Mouse (Mus musculus) limb, embryonic 10.5 days (tissue): ENCODE measurements around the gene Fam161b. TPM values are rescaled to one million over a fixed set of nuclear protein-coding genes. Genes with fewer than 3 reads are reported as not detected.
"Not testable (repeated sequence)": the region's sequence is repeated elsewhere in the genome, so short reads cannot be mapped to it uniquely, and the experiment has no call there.

Experiments
- DNase-seq: peaks from one replicate; pipeline ENCODE4 v3.0.0-alpha.2; 2017; ENCODE audit warnings: low spot score
- H3K27ac ChIP-seq: fragments of 300-500 bp; sonication (generic); 2 replicates; pipeline ENCODE4 v1.5.1; 2016; ENCODE audit warnings: mild to moderate bottlenecking
- H3K27me3 ChIP-seq: fragments of 300-500 bp; sonication (generic); 2 replicates; pipeline ENCODE4 v1.6.1; 2016; ENCODE audit warnings: low read depth, mild to moderate bottlenecking; ENCODE audit not compliant: poor library complexity, severe bottlenecking
- H3K36me3 ChIP-seq: fragments of 300-500 bp; sonication (generic); 2 replicates; pipeline ENCODE4 v1.6.1; 2016; ENCODE audit warnings: mild to moderate bottlenecking, moderate library complexity
- H3K4me1 ChIP-seq: fragments of 300-500 bp; sonication (generic); 2 replicates; pipeline ENCODE4 v1.6.1; 2016
- H3K4me3 ChIP-seq: fragments of 300-500 bp; sonication (generic); 2 replicates; pipeline ENCODE4 v1.5.1; 2016; ENCODE audit warnings: mild to moderate bottlenecking, moderate library complexity
- H3K9me3 ChIP-seq: fragments of 300-500 bp; sonication (generic); replicated peaks from 2 replicates; pipeline ENCODE4 v1.6.1; 2016; ENCODE audit warnings: mild to moderate bottlenecking
- WGBS: fragments of 180-500 bp; shearing (Covaris S2); methylation state at CpG from one replicate; pipeline ENCODE4 v1.1.7; 2016; 5-methylcytosine and 5-hydroxymethylcytosine counted together
- polyA plus RNA-seq: library from polyadenylated mRNA; unstranded; fragments of >200 nt; fragmentation: Nextera tagmentation; extraction: Ambion mirVana; gene quantifications from 2 replicates; pipeline ENCODE4 v1.2.1, GENCODE M21; 2016

The Fam161b gene
- polyA plus RNA-seq, 1 experiment from 2014 or later, result 3.7 TPM

- Histone ChIP-seq H3K4me3 (no peak overlapping the region), H3K9me3 (no peaks in the 10 kb centered on the region), H3K27me3 (no peaks in the 10 kb centered on the region), H3K4me1 (peaks cover 16% of the 10 kb centered on the region), H3K27ac (no peak overlapping the region), H3K36me3 (peaks cover 24% of the 10 kb centered on the region)
- DNase-seq, result no peak
- WGBS, result 84% methylated on average over 9 of the region's 9 CpGs
Measured at GRCm38 (mm10) chr12:84364291-84364690, 2.7 kb upstream of the Fam161b start.

DNA sequence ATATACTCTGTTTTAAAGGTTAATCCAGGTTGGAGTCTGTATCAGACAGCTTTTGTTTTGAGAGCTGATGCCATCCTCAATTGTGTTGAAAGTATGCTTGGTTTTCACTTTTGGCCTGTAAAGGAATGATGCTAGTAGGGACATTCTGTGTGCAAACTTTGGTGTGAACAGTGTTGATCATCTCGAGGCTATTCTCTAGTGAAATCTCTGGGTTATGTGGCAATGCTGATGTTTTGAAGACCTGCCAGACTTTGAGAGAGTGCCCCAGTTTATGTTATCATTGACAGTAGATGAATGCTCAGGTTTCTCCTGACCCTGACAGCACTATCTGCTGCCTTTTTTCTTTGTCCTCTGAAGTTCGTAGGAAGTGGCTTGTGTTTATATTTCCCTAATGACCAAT is 1.2 kb upstream of the Fam161b start:
- WGBS, result 53% methylated on average over 2 of the region's 2 CpGs
- H3K27me3 ChIP-seq, result no peaks in the 10 kb centered on the region
- H3K36me3 ChIP-seq, result peaks cover 10% of the 10 kb centered on the region
- no peak overlapping the region for H3K27ac ChIP-seq
- DNase-seq, result no peak
- peak overlapping the region; percentile 84 for H3K4me3 ChIP-seq
- peaks cover 16% of the 10 kb centered on the region for H3K4me1 ChIP-seq
- H3K9me3 ChIP-seq, result no peaks in the 10 kb centered on the region

DNA sequence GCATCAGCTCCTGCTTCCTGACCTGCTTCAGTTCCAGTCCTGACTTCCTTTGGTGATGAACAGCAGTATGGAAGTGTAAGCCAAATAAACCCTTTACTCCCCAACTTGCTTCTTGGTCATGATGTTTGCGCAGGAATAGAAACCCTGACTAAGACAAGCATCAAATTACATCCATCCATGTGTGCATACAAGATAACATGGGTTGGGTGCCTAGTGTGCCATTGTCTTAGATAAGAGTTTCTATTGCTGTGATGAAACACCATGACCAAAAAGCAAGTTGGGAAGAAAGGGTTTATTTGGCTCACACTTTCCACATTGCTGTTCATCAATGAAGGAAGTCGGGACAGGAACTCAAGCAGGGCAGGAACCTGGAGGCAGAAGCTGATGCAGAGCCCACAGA is 2.9 kb downstream of the Fam161b start:
- DNase-seq, H3K27me3 ChIP-seq, H3K4me3 ChIP-seq, H3K9me3 ChIP-seq, H3K27ac ChIP-seq: not testable (repeated sequence)
- peaks cover 12% of the 10 kb centered on the region; the same call in 1 of the 2 replicates for H3K36me3 ChIP-seq
- H3K4me1 ChIP-seq, result peaks cover 16% of the 10 kb centered on the region
- 82% methylated on average over 2 of the region's 2 CpGs for WGBS

DNA sequence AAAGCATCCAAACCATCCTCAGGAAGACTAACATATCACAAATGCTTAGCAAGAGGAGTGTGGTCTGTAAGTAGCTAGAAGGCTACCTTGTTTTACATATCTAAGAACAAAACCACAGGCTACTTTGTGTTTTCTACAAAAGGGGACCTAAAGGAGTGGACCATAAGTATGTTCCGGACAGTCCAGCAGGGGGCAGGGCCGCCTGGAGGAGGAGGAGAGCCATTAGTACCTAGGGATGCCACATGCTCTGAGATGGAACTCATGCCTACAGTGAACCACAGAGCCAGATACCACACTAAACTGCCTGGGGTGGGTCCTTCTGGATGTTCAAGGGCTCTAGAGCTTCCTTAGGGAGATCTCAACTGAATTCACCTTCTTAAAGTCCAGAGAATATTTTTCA is 14.4 kb downstream of the Fam161b start:
- Histone ChIP-seq H3K27me3 (no peaks in the 10 kb centered on the region), H3K27ac (no peak overlapping the region), H3K4me1 (no peaks in the 10 kb centered on the region), H3K9me3 (no peaks in the 10 kb centered on the region), H3K36me3 (peaks cover 58% of the 10 kb centered on the region), H3K4me3 (no peak overlapping the region)
- DNase-seq, result peak; percentile 39
- WGBS, result 51% methylated on average over 2 of the region's 2 CpGs

GRCm38 (mm10) chr12:84336963-84337625 is 24.5 kb downstream of the Fam161b start:
- Histone ChIP-seq H3K4me3 (no peak overlapping the region), H3K27ac (no peak overlapping the region), H3K9me3 (no peaks in the 10 kb centered on the region), H3K27me3 (no peaks in the 10 kb centered on the region), H3K4me1 (no peaks in the 10 kb centered on the region), H3K36me3 (peaks cover 100% of the 10 kb centered on the region)
- WGBS, result 93% methylated on average over 11 of the region's 11 CpGs
- no peak for DNase-seq

DNA sequence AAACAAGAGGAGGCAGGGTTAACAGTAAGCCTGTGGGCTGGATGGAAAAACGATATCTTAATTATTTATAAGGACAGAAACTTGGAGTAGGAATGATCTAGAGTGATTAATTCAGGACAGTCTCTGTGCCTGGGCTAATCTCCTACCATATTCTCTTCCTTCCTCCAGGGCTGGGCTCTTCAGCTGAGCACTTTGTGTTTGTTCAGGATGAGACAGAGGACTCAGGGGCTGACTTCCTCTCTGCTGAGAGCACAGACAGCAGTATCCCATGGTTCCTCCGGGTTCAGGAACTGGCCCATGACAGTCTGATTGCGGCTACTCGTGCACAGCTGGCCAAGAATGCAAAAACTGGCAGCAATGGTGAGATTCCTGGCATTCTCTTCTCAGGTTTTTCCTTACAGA is 34.5 kb downstream of the Fam161b start:
- Histone ChIP-seq H3K36me3 (peaks cover 87% of the 10 kb centered on the region), H3K4me1 (no peaks in the 10 kb centered on the region), H3K9me3 (no peaks in the 10 kb centered on the region), H3K27ac (no peak overlapping the region), H3K4me3 (no peak overlapping the region), H3K27me3 (no peaks in the 10 kb centered on the region)
- no peak for DNase-seq
- 85% methylated on average over 4 of the region's 4 CpGs for WGBS

DNA sequence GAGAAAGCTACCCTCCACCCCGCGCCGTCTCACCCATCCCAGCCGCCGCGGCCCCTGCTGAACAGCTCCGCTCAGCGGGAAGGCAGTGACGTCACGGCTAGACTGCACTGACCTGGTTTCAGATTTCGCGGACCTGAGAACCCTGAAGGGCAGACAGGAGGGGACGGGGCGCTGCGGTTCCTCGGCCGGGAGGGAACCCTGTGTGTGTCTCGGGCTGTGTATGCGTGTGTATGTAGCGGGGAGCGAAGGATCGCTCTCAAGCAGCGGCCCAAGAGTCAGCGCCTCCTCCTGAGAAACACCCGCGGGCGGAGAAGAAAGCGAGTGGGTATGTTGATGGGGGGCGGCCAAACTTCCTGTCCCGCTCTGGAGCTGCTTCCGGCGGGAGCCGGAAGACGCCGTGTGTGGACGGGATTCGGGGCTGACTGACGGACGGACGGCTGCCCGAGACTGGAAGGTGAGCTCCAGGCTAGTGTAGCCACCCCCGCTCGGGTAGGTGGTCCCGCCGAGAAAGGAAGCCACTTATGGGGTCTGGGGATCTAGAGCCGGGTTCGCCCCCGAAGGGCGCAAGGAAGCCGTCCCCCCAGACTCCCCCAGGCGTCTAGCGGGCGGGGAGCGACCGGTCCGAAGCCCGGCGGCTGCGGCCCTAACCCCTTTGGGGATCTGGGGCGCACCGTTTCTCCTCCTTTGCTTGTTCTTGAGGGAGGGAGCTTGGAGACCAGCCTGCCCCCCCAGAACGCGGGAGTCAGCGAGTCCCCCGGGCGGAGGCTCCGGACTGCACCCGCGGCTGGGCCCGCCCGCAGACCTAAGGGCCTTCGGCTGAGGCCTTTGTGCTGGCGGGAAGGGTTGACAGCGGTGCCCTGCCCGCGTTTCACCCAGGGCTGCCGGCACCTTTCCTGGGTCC is 44.7 kb downstream of the Fam161b start, which contains the start of gene Zfp410:
Gene Zfp410 (plus strand): TSS at position 132 of the 901 bp plus-strand sequence.
- under 1% methylated on average over 77 of the region's 77 CpGs for WGBS
- Histone ChIP-seq H3K4me1 (peaks cover 21% of the 10 kb centered on the region), H3K4me3 (peak within 1 kb of the TSS; percentile 83), H3K36me3 (peaks cover 6% of the 10 kb centered on the region; the same call in 1 of the 2 replicates), H3K27ac (peak within 1 kb of the TSS; percentile 92), H3K9me3 (no peaks in the 10 kb centered on the region), H3K27me3 (no peaks in the 10 kb centered on the region)
- DNase-seq, result peak; percentile 93

DNA sequence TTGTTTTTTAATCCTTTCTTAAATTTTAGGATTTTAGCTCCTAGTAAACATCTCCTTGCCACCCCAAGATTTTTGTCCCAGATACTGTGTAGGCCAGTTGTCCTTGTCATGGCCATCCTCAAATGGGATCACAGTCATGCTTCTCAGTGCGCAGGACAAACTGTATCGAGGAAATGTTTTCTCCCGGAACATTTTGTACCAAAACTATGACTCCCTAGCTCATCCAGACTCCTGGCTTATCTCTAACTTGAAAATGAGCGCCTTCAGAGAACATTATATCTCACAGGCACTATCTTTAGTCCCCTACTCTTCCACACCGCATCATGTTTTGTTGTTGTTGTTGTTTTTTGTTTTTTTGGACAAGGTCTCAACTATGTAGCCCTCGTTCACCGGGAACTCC is 45.6 kb downstream of the Fam161b start:
- no peak for DNase-seq
- Histone ChIP-seq H3K36me3 (peaks cover 6% of the 10 kb centered on the region; the same call in 1 of the 2 replicates), H3K4me3 (peak overlapping the region; percentile 83), H3K9me3 (no peaks in the 10 kb centered on the region), H3K27ac (peak overlapping the region; percentile 92), H3K27me3 (no peaks in the 10 kb centered on the region), H3K4me1 (peaks cover 21% of the 10 kb centered on the region)
- 55% methylated on average over 7 of the region's 7 CpGs for WGBS

DNA sequence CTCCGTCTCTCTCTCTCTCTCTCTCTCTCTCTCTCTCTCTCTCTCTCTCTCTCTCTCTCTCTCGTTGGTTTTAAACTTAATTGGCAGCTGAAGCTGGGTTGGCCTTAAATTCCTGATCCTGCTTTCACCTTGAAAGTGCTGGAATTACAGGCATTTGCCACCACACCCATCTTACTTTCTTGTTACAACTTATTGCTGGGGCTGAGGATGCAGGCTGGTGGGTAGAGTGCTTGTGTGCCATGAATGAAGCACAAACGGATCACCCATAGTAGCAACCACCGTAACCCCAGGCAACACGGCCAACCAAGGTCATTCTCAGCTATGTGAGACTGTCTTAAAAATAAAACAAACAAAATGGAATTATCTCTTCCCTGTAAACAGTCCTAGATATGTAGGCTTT is 50.3 kb downstream of the Fam161b start:
- Histone ChIP-seq H3K27ac (no peak overlapping the region), H3K4me1 (peaks cover 5% of the 10 kb centered on the region), H3K36me3 (peaks cover 7% of the 10 kb centered on the region; the same call in 1 of the 2 replicates), H3K4me3 (no peak overlapping the region), H3K27me3 (no peaks in the 10 kb centered on the region), H3K9me3 (no peaks in the 10 kb centered on the region)
- DNase-seq, result no peak
- 84% methylated on average over 5 of the region's 5 CpGs for WGBS

GRCm38 (mm10) chr12:84304554-84304953 is 57.1 kb downstream of the Fam161b start:
- Histone ChIP-seq H3K27me3 (no peaks in the 10 kb centered on the region), H3K4me3 (no peak overlapping the region), H3K36me3 (peaks cover 25% of the 10 kb centered on the region), H3K27ac (no peak overlapping the region), H3K4me1 (no peaks in the 10 kb centered on the region), H3K9me3 (no peaks in the 10 kb centered on the region)
- WGBS, result 97% methylated on average over 1 of the region's 1 CpGs
- no peak for DNase-seq

DNA sequence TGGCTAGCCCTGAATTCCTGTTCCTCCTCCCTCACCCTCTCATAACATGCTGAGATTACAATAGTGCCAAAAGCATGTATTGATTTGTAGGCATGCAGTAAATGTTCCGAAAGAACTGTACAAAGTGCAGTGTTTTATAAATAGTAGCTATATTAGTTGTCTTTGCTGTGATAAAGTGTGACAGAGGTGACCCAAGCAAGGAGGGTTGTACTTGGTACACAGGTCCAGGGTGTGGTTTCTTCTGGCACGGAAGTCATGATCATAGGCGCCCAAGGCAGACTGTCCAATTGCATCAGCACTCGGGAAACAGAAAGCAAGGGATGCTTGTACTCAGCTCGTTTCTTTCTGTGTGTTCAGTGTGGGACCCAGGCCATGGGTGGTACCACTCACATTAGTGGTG is 57.5 kb downstream of the Fam161b start:
- no peak for DNase-seq
- Histone ChIP-seq H3K9me3 (no peaks in the 10 kb centered on the region), H3K4me1 (no peaks in the 10 kb centered on the region), H3K27me3 (no peaks in the 10 kb centered on the region), H3K27ac (no peak overlapping the region), H3K36me3 (peaks cover 26% of the 10 kb centered on the region), H3K4me3 (no peak overlapping the region)
- WGBS, result 93% methylated on average over 5 of the region's 5 CpGs

GRCm38 (mm10) chr12:84299265-84299664 is 62.4 kb downstream of the Fam161b start:
- Histone ChIP-seq H3K27ac (no peak overlapping the region), H3K9me3 (no peaks in the 10 kb centered on the region), H3K27me3 (no peaks in the 10 kb centered on the region), H3K4me1 (no peaks in the 10 kb centered on the region), H3K4me3 (no peak overlapping the region), H3K36me3 (peaks cover 27% of the 10 kb centered on the region)
- DNase-seq, result no peak
- WGBS, result 95% methylated on average over 2 of the region's 2 CpGs

DNA sequence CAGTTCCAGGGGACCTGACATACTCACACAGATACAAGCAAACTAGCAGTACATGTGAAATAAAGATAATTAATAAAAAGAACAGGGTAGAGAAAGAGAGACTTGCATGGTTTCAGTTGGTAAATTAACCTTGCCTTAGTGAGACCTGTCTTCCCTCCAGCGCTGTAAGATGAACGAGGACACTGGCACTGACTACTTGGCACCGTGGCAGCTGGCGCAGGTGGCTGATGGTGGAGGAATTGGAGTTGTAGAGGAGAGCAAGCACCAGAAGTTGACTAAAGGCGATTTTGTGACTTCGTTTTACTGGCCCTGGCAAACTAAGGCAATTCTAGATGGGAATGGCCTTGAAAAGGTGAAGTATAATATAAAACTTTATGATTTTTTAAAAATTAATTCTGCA is 63.8 kb downstream of the Fam161b start:
- WGBS, result 95% methylated on average over 6 of the region's 6 CpGs

More for the DNA sequence above, 63.8 kb downstream of the Fam161b start:
- Histone ChIP-seq H3K27me3 (no peaks in the 10 kb centered on the region), H3K27ac (no peak overlapping the region), H3K9me3 (no peaks in the 10 kb centered on the region), H3K36me3 (peaks cover 32% of the 10 kb centered on the region), H3K4me1 (no peaks in the 10 kb centered on the region), H3K4me3 (no peak overlapping the region)
- no peak for DNase-seq
